Mouse (Mus musculus): ENCODE measurements around the gene Pcyt1a.

GRCm38 (mm10) chr16:32457589-32458386, 27.1 kb downstream of the Pcyt1a start:
- no peak for TF ChIP-seq POLR2A (IDR thresholded peaks at IDR 0.05; ENCODE audit: borderline replicate concordance, control insufficient read depth, low read depth, low read length)
- TF ChIP-seq CTCF (IDR thresholded peaks at IDR 0.05; ENCODE audit: control insufficient read depth, insufficient read depth, low read length), result peak; percentile 61

All from bone marrow, adult 2 months (tissue).